Mouse (Mus musculus) forebrain, postnatal 0 days (tissue): ENCODE measurements at regions not wholly inside any gene's neighbourhood (a gene's known extent, or its start where the extent isn't known, plus 50 kb on each side); places are given as distances from the start of the nearest gene placed in this dataset.

Source experiments
- ATAC-seq: fragments of 200-750 bp; cut with Nextera tagmentation; 2 replicates; pipeline ENCODE4 v1.8.0; 2017; ENCODE audit warnings: mild to moderate bottlenecking, moderate library complexity
- DNase-seq: peaks from one replicate; pipeline ENCODE4 v3.0.0-alpha.2; 2015
- H3K27ac ChIP-seq: fragments of 300-500 bp; sonication (generic); 2 replicates; pipeline ENCODE4 v1.5.1; 2014; ENCODE audit warnings: low read depth, mild to moderate bottlenecking, antibody characterized with exemption, low read length, moderate library complexity, mixed read lengths
- H3K27me3 ChIP-seq: fragments of 300-500 bp; sonication (generic); 2 replicates; pipeline ENCODE4 v1.6.1; 2014; ENCODE audit warnings: mild to moderate bottlenecking, low read length, mixed read lengths; ENCODE audit not compliant: insufficient read depth
- H3K36me3 ChIP-seq: fragments of 300-500 bp; sonication (generic); 2 replicates; pipeline ENCODE4 v1.6.1; 2014; ENCODE audit warnings: mild to moderate bottlenecking, moderate library complexity; ENCODE audit not compliant: insufficient read depth
- H3K4me1 ChIP-seq: fragments of 300-500 bp; sonication (generic); 2 replicates; pipeline ENCODE4 v1.6.1; 2014; ENCODE audit warnings: antibody characterized with exemption; ENCODE audit not compliant: insufficient read depth
- H3K4me2 ChIP-seq: fragments of 300-500 bp; sonication (generic); 2 replicates; pipeline ENCODE4 v1.6.1; 2014; ENCODE audit warnings: low read depth, mild to moderate bottlenecking, moderate library complexity
- H3K4me3 ChIP-seq: fragments of 300-500 bp; sonication (generic); 2 replicates; pipeline ENCODE4 v1.5.1; 2014; ENCODE audit warnings: low read depth, low read length, mixed read lengths
- H3K9ac ChIP-seq: fragments of 300-500 bp; sonication (generic); 2 replicates; pipeline ENCODE4 v1.6.1; 2014; ENCODE audit warnings: mild to moderate bottlenecking
- H3K9me3 ChIP-seq: fragments of 300-500 bp; sonication (generic); 2 replicates; pipeline ENCODE4 v1.6.1; 2016; ENCODE audit warnings: low read length
- CTCF ChIP-seq: sonication (generic); IDR thresholded peaks from 2 replicates; pipeline ENCODE4 v1.5.1; 2016; ENCODE audit warnings: antibody characterized with exemption, control low read depth, low read depth
- WGBS: fragments of 180-500 bp; shearing (Covaris S2); extraction: QIAGEN DNeasy Blood & Tissue Kit; methylation state at CpG from one replicate; pipeline ENCODE4 v1.1.7; 2014; 5-methylcytosine and 5-hydroxymethylcytosine counted together

DNA sequence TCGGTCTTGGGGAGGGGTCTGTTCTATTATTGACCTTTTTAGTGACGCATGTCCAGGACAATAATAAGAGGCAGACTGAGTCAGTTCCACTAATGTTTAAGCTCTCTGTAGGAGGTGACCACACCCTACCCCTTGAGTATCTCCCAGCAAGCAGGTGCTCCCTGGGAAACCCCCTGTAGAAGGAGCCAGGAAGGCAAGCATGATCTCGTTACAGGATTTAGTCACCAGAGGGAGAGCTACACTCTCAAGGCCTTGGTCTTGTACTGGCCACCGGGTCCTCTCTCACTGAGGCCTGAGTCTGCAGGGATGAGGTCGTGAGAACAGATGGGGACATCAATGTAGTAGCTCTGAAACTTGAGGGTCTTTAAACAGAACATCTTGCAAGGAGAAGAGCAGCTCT is 55.3 kb upstream of the Ccnd2 start:
- WGBS: 80% methylated on average over 5 of the region's 5 CpGs
- no peak for TF ChIP-seq CTCF

DNA sequence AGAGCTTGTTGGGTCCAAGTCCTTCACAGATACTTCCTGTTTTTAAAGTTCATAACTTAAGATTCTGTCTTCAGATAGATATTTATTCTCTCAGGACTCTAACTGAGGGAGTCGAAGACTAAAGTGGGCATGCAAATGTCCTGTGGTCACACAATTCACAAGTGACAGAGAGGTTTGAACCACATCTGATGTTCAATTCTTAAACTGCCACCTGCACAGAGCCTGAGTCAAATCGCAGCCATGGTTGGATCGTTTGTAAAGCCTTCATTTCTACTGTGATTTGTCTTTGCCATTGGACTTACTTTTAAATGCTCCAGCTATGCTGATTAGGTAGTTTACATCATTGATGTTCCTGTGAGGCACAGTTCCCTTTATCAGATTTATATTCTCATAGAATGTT is 61.4 kb upstream of the Ccnd2 start:
- TF ChIP-seq CTCF: no peak
- Histone ChIP-seq H3K4me3 (no peak overlapping the region), H3K4me1 (no peaks in the 10 kb centered on the region), H3K36me3 (no peaks in the 10 kb centered on the region), H3K27ac (no peak overlapping the region), H3K9ac (no peak overlapping the region), H3K27me3 (no peaks in the 10 kb centered on the region), H3K9me3 (no peaks in the 10 kb centered on the region), H3K4me2 (no peak overlapping the region)
- DNase-seq (no peak), ATAC-seq (no peak)
- 90% methylated on average over 3 of the region's 3 CpGs for WGBS

More for the DNA sequence above, 55.3 kb upstream of the Ccnd2 start:
- H3K27me3 ChIP-seq: no peaks in the 10 kb centered on the region
- no peaks in the 10 kb centered on the region for H3K4me1 ChIP-seq
- H3K4me3 ChIP-seq: no peak overlapping the region
- no peak overlapping the region for H3K27ac ChIP-seq
- no peak overlapping the region for H3K9ac ChIP-seq
- H3K9me3 ChIP-seq: no peaks in the 10 kb centered on the region
- DNase-seq: no peak
- no peak for ATAC-seq
- no peaks in the 10 kb centered on the region for H3K36me3 ChIP-seq
- no peak overlapping the region for H3K4me2 ChIP-seq

DNA sequence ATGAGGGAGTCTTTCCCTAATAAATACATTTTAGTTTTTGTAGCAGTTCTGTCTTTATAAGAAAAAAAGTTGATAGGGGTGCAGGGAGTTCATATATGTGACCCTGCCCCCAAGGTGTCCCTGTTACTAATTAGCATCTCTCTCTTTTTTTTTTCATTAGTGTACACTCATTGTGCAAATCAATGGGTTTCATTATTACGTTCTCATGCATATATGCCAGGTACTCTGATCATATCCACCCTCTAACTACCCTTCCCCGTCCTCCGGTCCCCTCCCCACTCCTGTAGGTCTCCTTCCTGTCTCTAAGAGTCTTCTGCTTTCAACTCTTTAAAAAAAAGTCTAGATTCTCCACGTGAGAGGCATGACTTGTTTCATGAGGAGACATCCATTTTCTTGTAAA is 63.9 kb upstream of the Ccnd2 start:
- no peak for TF ChIP-seq CTCF
- Histone ChIP-seq H3K36me3 (no peaks in the 10 kb centered on the region), H3K4me3 (no peak overlapping the region), H3K9me3 (no peaks in the 10 kb centered on the region), H3K9ac (no peak overlapping the region), H3K4me2 (no peak overlapping the region), H3K4me1 (no peaks in the 10 kb centered on the region), H3K27ac (no peak overlapping the region), H3K27me3 (no peaks in the 10 kb centered on the region)
- no peak for DNase-seq
- WGBS: 76% methylated on average over 4 of the region's 4 CpGs
- ATAC-seq: no peak

DNA sequence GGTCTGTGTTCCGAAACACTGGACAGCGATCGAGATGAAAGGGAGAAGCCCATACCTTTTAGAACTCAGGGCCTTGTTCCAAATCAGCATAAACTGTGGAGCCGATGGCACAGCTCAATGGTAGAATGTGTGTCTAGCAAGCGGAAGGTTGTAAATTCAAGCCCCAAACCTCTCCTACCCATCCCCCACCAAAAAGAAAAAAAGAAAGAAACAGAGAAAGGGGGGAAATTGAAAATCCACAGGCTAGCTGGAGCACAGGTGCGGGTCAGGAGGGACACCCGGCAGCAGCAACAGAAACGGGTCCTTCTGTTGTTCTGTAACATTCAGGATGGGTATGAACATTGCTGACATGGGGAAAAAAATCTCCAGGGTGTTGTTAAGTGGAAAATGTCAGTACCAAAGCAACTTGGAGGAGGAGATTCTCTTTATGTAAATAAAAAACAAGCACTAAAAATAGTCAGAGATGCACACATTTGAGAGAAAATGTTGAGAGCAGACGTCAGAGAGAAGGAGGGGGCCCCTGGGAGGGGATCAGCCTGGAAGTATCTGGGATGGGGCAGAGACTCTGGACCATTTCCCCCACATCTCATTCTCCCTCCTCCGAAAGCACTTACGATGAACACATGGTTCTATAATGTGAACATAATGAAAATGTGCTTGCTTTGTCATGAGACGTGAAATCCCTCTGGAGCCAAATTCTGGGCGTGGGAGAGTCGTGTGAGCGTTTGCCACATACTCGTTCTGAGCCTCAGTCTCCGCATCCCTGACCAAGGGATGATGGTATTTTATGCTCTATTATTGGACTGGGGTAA is 66.8 kb upstream of the Ccnd2 start:
- no peak overlapping the region for H3K4me2 ChIP-seq
- H3K4me3 ChIP-seq: no peak overlapping the region
- no peak for TF ChIP-seq CTCF
- WGBS: 65% methylated on average over 17 of the region's 17 CpGs
- ATAC-seq: peak; percentile 66
- no peaks in the 10 kb centered on the region for H3K4me1 ChIP-seq
- no peaks in the 10 kb centered on the region for H3K27me3 ChIP-seq
- H3K9me3 ChIP-seq: no peaks in the 10 kb centered on the region
- H3K36me3 ChIP-seq: no peaks in the 10 kb centered on the region
- H3K9ac ChIP-seq: no peak overlapping the region
- peak; percentile 47 for DNase-seq
- H3K27ac ChIP-seq: no peak overlapping the region; the same call in 1 of the 2 replicates

DNA sequence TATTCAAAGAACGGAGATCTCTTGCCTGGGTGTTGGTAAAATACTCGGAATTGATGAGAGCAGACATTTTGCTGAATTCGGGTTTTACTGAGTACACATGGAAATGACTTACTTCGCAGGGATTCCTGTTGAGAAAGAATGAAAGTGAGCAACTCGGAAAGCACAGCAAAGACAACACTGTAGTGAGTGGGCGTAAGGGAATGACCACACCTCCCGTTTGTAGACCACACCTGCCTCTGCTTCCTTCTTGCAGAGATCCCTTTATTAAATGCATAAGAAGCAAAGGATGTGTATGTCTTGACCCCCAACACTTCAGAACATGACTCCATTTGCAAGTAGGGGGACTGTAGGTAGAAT is 67.4 kb upstream of the Ccnd2 start:
- Histone ChIP-seq H3K36me3 (no peaks in the 10 kb centered on the region), H3K27me3 (no peaks in the 10 kb centered on the region), H3K4me3 (no peak overlapping the region), H3K9ac (no peak overlapping the region), H3K4me2 (no peak overlapping the region), H3K9me3 (no peaks in the 10 kb centered on the region), H3K4me1 (no peaks in the 10 kb centered on the region), H3K27ac (no peak overlapping the region; the same call in 1 of the 2 replicates)
- no peak for DNase-seq
- no peak for TF ChIP-seq CTCF
- 75% methylated on average over 7 of the region's 7 CpGs for whole genome bisulfite sequencing
- no peak for ATAC-seq

DNA sequence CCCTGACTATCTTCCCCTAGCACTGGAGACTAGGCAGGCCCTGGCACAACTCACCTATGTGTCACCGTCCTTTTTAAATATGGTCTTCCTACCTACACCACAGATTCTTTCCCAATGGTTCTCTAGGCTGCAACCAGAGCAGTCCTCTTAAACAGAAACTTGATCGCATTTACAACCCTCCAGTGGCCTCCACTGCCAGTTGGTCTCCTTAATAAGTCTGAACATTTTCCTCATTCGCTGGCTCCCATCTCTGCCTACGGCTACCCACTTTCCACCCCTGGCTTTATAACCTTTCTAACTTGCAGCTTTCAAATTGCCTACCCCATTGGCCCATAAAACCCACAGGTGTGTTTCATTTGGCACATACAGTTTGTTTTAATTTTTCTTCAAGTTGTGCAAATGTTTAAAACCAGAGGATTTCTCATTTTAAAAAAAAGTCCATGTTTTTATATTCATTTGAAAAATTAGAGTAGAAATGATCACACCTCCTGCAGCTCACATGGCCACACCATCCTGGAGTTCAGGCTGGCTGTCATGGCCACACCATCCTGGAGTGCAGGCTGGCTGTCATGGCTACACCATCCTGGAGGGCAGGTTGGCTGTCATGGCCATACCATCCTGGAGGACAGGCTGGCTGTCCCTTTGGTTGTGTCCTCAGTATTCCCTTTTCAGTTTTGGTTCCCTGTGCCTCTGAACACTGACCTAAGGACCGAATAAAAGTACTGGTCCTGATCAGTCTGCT is 74.4 kb upstream of the Ccnd2 start:
- no peaks in the 10 kb centered on the region for H3K36me3 ChIP-seq
- no peaks in the 10 kb centered on the region for H3K9me3 ChIP-seq
- H3K4me2 ChIP-seq: no peak overlapping the region
- no peak overlapping the region for H3K9ac ChIP-seq
- DNase-seq (no peak), ATAC-seq (no peak)
- H3K27ac ChIP-seq: no peak overlapping the region
- H3K4me1 ChIP-seq: no peaks in the 10 kb centered on the region
- no peak for TF ChIP-seq CTCF
- no peak overlapping the region for H3K4me3 ChIP-seq
- WGBS: 88% methylated on average over 5 of the region's 5 CpGs
- H3K27me3 ChIP-seq: no peaks in the 10 kb centered on the region

DNA sequence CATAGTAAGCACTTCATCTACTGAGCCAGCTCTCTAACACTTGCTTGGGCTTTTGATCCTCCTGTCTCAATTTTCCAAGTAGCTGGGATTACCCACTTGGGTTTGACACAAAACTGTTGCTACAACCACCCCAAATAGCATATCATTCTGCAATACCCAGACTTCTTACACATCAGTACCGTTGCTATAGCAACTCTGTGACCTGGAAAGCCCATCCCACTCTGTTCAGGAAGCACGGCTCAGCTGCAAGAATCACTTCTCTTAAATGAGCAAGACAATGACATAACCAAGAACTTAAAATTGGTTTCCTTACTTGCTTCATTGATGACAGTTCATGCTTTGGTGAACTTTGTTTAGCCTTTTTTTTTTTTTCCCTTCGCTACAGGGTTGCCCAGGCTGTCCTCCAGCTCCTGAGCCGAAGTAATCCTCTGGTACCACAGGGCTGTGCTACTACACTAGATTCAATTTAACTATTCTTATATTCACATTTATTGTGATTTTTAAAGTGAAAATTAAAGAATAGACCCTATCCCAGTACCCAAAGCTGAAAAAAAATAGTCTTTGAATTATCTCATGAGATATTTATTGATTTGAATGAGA is 84.6 kb upstream of the Ccnd2 start:
- Histone ChIP-seq H3K4me1 (no peaks in the 10 kb centered on the region), H3K27me3 (no peaks in the 10 kb centered on the region), H3K4me2 (no peak overlapping the region), H3K9ac (no peak overlapping the region), H3K27ac (no peak overlapping the region), H3K36me3 (no peaks in the 10 kb centered on the region), H3K9me3 (no peaks in the 10 kb centered on the region), H3K4me3 (no peak overlapping the region)
- 63% methylated on average over 4 of the region's 4 CpGs for WGBS
- peak; percentile 80 for ATAC-seq
- peak; percentile 34 for DNase-seq
- TF ChIP-seq CTCF: no peak
